Mouse (Mus musculus): ENCODE data around the gene 2510009E07Rik.
"Not testable (repeated sequence)": the region's sequence is repeated elsewhere in the genome, so short reads cannot be mapped to it uniquely, and the experiment has no call there.

The 2510009E07Rik gene

DNA sequence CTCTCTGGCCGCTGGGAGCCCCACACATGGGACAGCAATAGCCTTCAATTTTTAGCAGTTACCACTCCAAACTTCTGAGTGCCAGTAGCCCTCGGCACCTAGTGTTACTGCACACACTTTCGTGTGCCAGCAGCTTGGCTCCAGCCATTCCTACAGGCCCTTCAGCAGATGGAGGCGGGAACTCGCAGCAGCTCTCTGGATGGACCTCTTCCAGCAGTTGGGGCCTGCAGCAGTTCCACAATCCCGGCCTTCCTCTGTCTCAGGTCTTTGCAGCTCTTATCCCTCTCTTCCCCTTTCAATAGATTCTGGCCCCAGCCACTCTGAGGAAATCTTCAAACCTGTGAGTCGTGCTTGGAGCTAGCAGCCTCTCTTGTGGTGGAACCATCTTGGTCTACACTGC is 17.7 kb downstream of the 2510009E07Rik start:
- DNase-seq (ENCODE audit: low read depth, low spot score) = no peak

GRCm38 (mm10) chr16:21673651-21674050 is 20.8 kb downstream of the 2510009E07Rik start:
- not testable (repeated sequence) for DNase-seq (ENCODE audit: low read depth, low spot score)

DNA sequence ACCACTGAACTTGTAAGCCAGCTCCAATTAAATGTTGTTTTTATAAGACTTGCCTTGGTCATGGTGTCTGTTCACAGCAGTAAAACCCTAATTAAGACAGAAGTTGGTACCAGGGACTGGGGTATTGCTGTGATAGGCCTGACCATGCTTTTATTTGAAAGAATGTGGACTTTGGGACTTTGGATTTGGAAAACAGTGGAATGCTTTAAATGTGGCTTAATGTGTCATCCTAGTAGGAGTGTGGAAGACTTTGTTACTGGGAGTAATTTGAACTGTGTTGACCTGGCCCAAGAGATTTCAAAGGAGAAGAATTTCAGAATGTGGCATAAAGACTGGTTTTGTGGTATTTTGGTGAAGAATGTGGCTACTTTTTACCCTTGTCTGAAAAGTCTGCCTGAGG is 21.4 kb downstream of the 2510009E07Rik start:
- DNase-seq (ENCODE audit: low read depth, low spot score) = not testable (repeated sequence)

- DNase-seq (ENCODE audit: low read depth, low spot score) = no peak
These were observed 22.6 kb downstream of the 2510009E07Rik start for GRCm38 (mm10) chr16:21671878-21672277.

DNA sequence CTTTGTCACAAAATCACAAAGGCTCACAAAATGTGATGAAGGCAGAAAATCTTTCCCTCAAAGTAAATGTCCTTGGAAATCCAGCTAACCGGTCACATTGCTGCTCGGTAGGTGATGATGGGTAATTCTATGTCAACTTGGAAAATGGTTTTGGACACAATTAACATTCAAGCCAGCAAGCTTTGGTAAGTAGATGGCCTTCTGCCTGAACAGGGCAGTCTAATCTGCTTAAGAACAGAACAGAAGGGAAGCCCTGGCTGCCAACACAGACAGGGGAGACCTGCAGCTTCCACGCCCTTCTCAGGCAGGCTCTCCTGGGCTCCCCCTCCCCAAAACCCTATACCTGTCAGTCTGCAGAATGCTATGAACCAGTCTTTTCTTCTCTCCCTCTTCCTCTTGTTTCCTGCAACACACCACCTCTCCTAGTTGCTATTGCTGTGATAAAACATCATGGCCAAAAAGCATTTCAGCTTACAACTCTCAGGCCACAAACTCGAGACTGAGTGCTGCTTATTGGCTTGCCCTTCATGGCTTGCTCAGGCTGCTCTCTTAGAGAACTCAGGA is 29.0 kb downstream of the 2510009E07Rik start:
- no peak for DNase-seq (ENCODE audit: low read depth, low spot score)

GRCm38 (mm10) chr16:21664633-21665363 is 29.7 kb downstream of the 2510009E07Rik start:
- no peak for DNase-seq (ENCODE audit: low read depth, low spot score)

- DNase-seq (ENCODE audit: low read depth, low spot score) = no peak
These were observed 38.5 kb downstream of the 2510009E07Rik start for GRCm38 (mm10) chr16:21655961-21656360.

GRCm38 (mm10) chr16:21655291-21655690 is 39.2 kb downstream of the 2510009E07Rik start:
- DNase-seq (ENCODE audit: low read depth, low spot score) = no peak

- no peak for DNase-seq (ENCODE audit: low read depth, low spot score)
These were observed 40.1 kb downstream of the 2510009E07Rik start for GRCm38 (mm10) chr16:21654384-21654783.

- DNase-seq (ENCODE audit: low read depth, low spot score) = no peak
These were observed 41.3 kb downstream of the 2510009E07Rik start for GRCm38 (mm10) chr16:21653151-21653550.

DNA sequence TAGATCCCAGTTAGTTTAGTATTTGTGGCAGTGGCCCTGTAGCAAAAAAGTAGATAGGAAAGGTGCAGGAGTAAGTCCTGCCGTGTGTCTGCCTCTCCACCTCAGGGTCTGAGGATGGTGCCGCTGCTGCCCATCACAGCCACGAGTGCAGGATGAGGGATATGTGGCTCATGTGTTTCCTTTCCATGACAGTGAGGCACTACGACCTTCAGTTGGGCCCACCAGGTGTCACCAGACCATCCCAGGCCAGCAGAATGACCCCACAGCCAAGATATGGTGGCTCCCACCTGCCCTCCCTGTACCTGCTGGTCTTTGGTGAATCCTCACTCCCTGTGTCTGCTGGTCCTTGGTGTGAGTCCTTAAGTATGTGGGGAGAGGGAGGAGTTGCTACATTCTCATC is 43.3 kb downstream of the 2510009E07Rik start:
- no peak for DNase-seq (ENCODE audit: low read depth, low spot score)

GRCm38 (mm10) chr16:21650289-21650688 is 44.2 kb downstream of the 2510009E07Rik start:
- no peak for DNase-seq (ENCODE audit: low read depth, low spot score)

- DNase-seq (ENCODE audit: low read depth, low spot score) = no peak
These were observed 45.7 kb downstream of the 2510009E07Rik start for GRCm38 (mm10) chr16:21648800-21649199.

- no peak for DNase-seq (ENCODE audit: low read depth, low spot score)
These were observed 48.0 kb downstream of the 2510009E07Rik start for GRCm38 (mm10) chr16:21646496-21646895.

GRCm38 (mm10) chr16:21645915-21646314 is 48.5 kb downstream of the 2510009E07Rik start:
- DNase-seq (ENCODE audit: low read depth, low spot score) = no peak

- DNase-seq (ENCODE audit: low read depth, low spot score) = no peak
These were observed 49.9 kb downstream of the 2510009E07Rik start for GRCm38 (mm10) chr16:21644574-21644973.

DNA sequence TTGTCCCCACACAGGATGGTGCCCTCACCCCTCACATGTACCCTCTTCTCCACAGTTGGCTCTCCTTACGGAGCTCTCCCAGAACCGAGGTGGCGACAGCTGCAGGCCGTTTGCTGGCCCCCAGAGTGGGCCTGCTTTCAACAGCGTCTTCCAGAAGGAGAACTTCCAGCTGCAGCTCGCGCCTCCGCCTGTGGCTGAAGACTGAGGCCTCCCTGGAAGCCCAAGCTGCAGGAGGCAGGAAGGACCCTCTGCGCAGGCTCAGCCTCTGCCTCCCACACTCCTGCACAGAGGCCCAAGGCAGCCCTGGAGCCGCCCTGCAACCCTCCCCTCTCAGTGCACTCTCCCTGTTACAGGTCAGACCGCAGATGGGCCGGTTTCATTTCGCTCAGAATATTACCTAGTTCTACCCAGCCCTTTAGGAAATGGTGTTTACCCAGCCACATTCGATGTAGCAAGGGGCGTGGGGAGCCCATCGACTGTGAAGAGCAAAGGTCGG is 50.4 kb downstream of the 2510009E07Rik start:
- peak; percentile 59 for DNase-seq (ENCODE audit: low read depth, low spot score)

GRCm38 (mm10) chr16:21643621-21644041 is 50.8 kb downstream of the 2510009E07Rik start:
- DNase-seq (ENCODE audit: low read depth, low spot score) = no peak

- DNase-seq (ENCODE audit: low read depth, low spot score) = peak; percentile 62
These were observed 51.6 kb downstream of the 2510009E07Rik start for GRCm38 (mm10) chr16:21642906-21643305.

- peak; percentile 64 for DNase-seq (ENCODE audit: low read depth, low spot score)
These were observed 52.5 kb downstream of the 2510009E07Rik start for GRCm38 (mm10) chr16:21641944-21642343.

DNA sequence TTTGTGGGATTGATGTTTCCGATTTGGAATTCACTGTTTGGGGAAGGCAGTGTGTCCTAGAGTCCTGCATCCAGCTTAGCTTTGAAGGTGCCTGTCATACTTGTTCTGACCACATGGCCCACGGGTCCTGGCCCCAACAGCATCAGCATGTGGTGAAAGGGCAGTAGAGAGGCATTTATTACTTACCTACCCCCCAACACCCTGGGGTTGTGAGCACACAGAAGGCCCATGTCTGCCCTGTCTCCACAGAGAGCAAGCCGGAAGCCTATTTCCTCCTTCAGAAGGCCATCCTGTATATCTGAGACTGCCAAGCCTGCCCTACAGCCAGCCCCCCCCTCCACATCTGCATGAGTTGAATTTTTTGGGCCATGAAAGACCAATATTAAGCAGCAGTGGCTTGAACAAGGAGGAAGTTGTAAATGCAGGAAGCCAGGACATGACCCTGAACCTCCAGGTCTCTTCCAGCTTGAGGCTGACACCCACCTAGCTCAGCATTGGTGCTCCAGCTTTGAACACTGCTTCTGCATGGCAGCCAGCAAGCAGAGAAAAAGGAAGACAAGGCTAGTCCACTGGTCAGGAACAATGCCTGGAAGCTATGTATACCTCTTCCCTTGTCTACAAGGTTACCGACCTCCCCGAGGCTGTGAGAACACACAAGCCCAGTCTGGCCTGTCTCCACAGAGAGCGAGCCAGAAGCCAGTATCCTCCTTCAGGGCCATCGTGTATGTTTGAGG is 53.5 kb downstream of the 2510009E07Rik start:
- no peak for DNase-seq (ENCODE audit: low read depth, low spot score)

- no peak for DNase-seq (ENCODE audit: low read depth, low spot score)
These were observed 57.2 kb downstream of the 2510009E07Rik start for GRCm38 (mm10) chr16:21637201-21637819.
